Mouse (Mus musculus): ENCODE data around the gene Fat3. TPM values are rescaled to one million over a fixed set of nuclear protein-coding genes. Genes with fewer than 3 reads are reported as not detected.

The Fat3 gene
- polyA plus RNA-seq, 1 experiment: not detected

- TF ChIP-seq POLR2A (IDR thresholded peaks at IDR 0.05; ENCODE audit: borderline replicate concordance, control insufficient read depth, low read depth, low read length) (no peak), CTCF (IDR thresholded peaks at IDR 0.05; ENCODE audit: control insufficient read depth, insufficient read depth, low read length) (no peak)
- H3K27ac ChIP-seq (ENCODE audit: control insufficient read depth, insufficient read depth, low read depth, low read length, poor library complexity): no peak overlapping the region
- no peak overlapping the region for H3K4me3 ChIP-seq (replicated peaks; ENCODE audit: control insufficient read depth, low read depth, low read length)
- 54% methylated on average over 3 of the region's 3 CpGs for WGBS
- peaks cover 4% of the 10 kb centered on the region; the same call in 1 of the 2 replicates for H3K4me1 ChIP-seq (ENCODE audit: control insufficient read depth, insufficient read depth, low read length)
Measured at GRCm38 (mm10) chr9:16211468-16211867, 289.6 kb downstream of the Fat3 start.

- 84% methylated on average over 6 of the region's 6 CpGs for WGBS
- H3K4me1 ChIP-seq (ENCODE audit: control insufficient read depth, insufficient read depth, low read length): no peaks in the 10 kb centered on the region
- no peak overlapping the region for H3K4me3 ChIP-seq (replicated peaks; ENCODE audit: control insufficient read depth, low read depth, low read length)
- H3K27ac ChIP-seq (ENCODE audit: control insufficient read depth, insufficient read depth, low read depth, low read length, poor library complexity): no peak overlapping the region
- TF ChIP-seq POLR2A (IDR thresholded peaks at IDR 0.05; ENCODE audit: borderline replicate concordance, control insufficient read depth, low read depth, low read length): no peak
- no peak for TF ChIP-seq CTCF (IDR thresholded peaks at IDR 0.05; ENCODE audit: control insufficient read depth, insufficient read depth, low read length)
Measured at GRCm38 (mm10) chr9:16202296-16202695, 298.8 kb downstream of the Fat3 start.

- Histone ChIP-seq H3K4me3 (replicated peaks; ENCODE audit: control insufficient read depth, low read depth, low read length) (no peak overlapping the region), H3K4me1 (ENCODE audit: control insufficient read depth, insufficient read depth, low read length) (no peaks in the 10 kb centered on the region), H3K27ac (ENCODE audit: control insufficient read depth, insufficient read depth, low read depth, low read length, poor library complexity) (no peak overlapping the region)
- 89% methylated on average over 1 of the region's 1 CpGs for WGBS
- no peak for TF ChIP-seq POLR2A (IDR thresholded peaks at IDR 0.05; ENCODE audit: borderline replicate concordance, control insufficient read depth, low read depth, low read length)
- TF ChIP-seq CTCF (IDR thresholded peaks at IDR 0.05; ENCODE audit: control insufficient read depth, insufficient read depth, low read length): no peak
Measured at GRCm38 (mm10) chr9:16200948-16201347, 300.1 kb downstream of the Fat3 start.

- 82% methylated on average over 1 of the region's 1 CpGs for WGBS
- no peak overlapping the region for H3K27ac ChIP-seq (ENCODE audit: control insufficient read depth, insufficient read depth, low read depth, low read length, poor library complexity)
- H3K4me3 ChIP-seq (replicated peaks; ENCODE audit: control insufficient read depth, low read depth, low read length): no peak overlapping the region
- no peaks in the 10 kb centered on the region for H3K4me1 ChIP-seq (ENCODE audit: control insufficient read depth, insufficient read depth, low read length)
- no peak for TF ChIP-seq POLR2A (IDR thresholded peaks at IDR 0.05; ENCODE audit: borderline replicate concordance, control insufficient read depth, low read depth, low read length)
- no peak for TF ChIP-seq CTCF (IDR thresholded peaks at IDR 0.05; ENCODE audit: control insufficient read depth, insufficient read depth, low read length)
Measured at GRCm38 (mm10) chr9:16186461-16186860, 314.6 kb downstream of the Fat3 start.

GRCm38 (mm10) chr9:16169238-16169637, 331.8 kb downstream of the Fat3 start:
- TF ChIP-seq POLR2A (IDR thresholded peaks at IDR 0.05; ENCODE audit: borderline replicate concordance, control insufficient read depth, low read depth, low read length) (no peak), CTCF (IDR thresholded peaks at IDR 0.05; ENCODE audit: control insufficient read depth, insufficient read depth, low read length) (no peak)
- Histone ChIP-seq H3K4me1 (ENCODE audit: control insufficient read depth, insufficient read depth, low read length) (no peaks in the 10 kb centered on the region), H3K4me3 (replicated peaks; ENCODE audit: control insufficient read depth, low read depth, low read length) (no peak overlapping the region), H3K27ac (ENCODE audit: control insufficient read depth, insufficient read depth, low read depth, low read length, poor library complexity) (no peak overlapping the region)
- 74% methylated on average over 4 of the region's 4 CpGs for WGBS

GRCm38 (mm10) chr9:16168051-16168450, 333.0 kb downstream of the Fat3 start:
- Histone ChIP-seq H3K4me3 (replicated peaks; ENCODE audit: control insufficient read depth, low read depth, low read length) (no peak overlapping the region), H3K4me1 (ENCODE audit: control insufficient read depth, insufficient read depth, low read length) (no peaks in the 10 kb centered on the region), H3K27ac (ENCODE audit: control insufficient read depth, insufficient read depth, low read depth, low read length, poor library complexity) (no peak overlapping the region)
- no peak for TF ChIP-seq CTCF (IDR thresholded peaks at IDR 0.05; ENCODE audit: control insufficient read depth, insufficient read depth, low read length)
- no peak for TF ChIP-seq POLR2A (IDR thresholded peaks at IDR 0.05; ENCODE audit: borderline replicate concordance, control insufficient read depth, low read depth, low read length)
- 79% methylated on average over 2 of the region's 2 CpGs for WGBS

- 83% methylated on average over 5 of the region's 5 CpGs for WGBS
- Histone ChIP-seq H3K27ac (ENCODE audit: control insufficient read depth, insufficient read depth, low read depth, low read length, poor library complexity) (no peak overlapping the region), H3K4me1 (ENCODE audit: control insufficient read depth, insufficient read depth, low read length) (no peaks in the 10 kb centered on the region), H3K4me3 (replicated peaks; ENCODE audit: control insufficient read depth, low read depth, low read length) (no peak overlapping the region)
- no peak for TF ChIP-seq CTCF (IDR thresholded peaks at IDR 0.05; ENCODE audit: control insufficient read depth, insufficient read depth, low read length)
- TF ChIP-seq POLR2A (IDR thresholded peaks at IDR 0.05; ENCODE audit: borderline replicate concordance, control insufficient read depth, low read depth, low read length): no peak
Measured at GRCm38 (mm10) chr9:16159366-16159765, 341.7 kb downstream of the Fat3 start.

GRCm38 (mm10) chr9:16153580-16153930, 347.5 kb downstream of the Fat3 start:
- WGBS: 84% methylated on average over 3 of the region's 3 CpGs
- no peak overlapping the region for H3K4me3 ChIP-seq (replicated peaks; ENCODE audit: control insufficient read depth, low read depth, low read length)
- no peaks in the 10 kb centered on the region for H3K4me1 ChIP-seq (ENCODE audit: control insufficient read depth, insufficient read depth, low read length)
- no peak overlapping the region for H3K27ac ChIP-seq (ENCODE audit: control insufficient read depth, insufficient read depth, low read depth, low read length, poor library complexity)
- TF ChIP-seq CTCF (IDR thresholded peaks at IDR 0.05; ENCODE audit: control insufficient read depth, insufficient read depth, low read length) (no peak), POLR2A (IDR thresholded peaks at IDR 0.05; ENCODE audit: borderline replicate concordance, control insufficient read depth, low read depth, low read length) (no peak)

Data from bone marrow, adult 2 months (tissue).